Mouse (Mus musculus): Measurements from ENCODE around the gene Cdh13. TPM values are rescaled to one million over a fixed set of nuclear protein-coding genes. Genes with fewer than 3 reads are reported as not detected.

The Cdh13 gene
- polyA plus RNA-seq (2017; shearing (Covaris generic)): 0.20 TPM

DNA sequence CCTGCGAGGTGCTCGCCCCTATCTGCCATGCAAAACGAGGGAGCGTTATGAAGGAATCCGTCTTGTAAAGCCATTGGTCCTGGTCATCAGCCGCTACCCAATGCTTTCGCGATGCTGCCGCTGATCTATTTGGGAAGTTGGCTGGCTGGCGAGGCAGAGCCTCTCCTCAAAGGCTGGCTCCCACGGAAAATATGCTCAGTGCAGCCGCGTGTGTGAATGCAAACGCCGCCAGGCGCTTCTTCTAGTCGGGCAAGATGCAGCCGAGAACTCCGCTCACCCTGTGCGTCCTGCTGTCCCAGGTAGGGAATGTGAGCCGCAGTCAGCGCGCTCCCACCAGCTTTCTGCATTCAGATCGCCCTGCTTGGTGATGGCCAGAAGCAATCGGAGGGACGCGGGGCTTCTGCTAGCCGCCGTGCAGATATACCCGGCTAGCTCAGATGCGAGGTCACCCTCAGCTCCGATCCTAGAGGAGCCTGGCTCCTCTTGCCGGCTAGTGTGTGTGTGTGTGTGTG lies at the start of gene Cdh13:
Gene Cdh13, plus strand, starts transcription at position 134 of the 512 bp plus-strand sequence.

DNA sequence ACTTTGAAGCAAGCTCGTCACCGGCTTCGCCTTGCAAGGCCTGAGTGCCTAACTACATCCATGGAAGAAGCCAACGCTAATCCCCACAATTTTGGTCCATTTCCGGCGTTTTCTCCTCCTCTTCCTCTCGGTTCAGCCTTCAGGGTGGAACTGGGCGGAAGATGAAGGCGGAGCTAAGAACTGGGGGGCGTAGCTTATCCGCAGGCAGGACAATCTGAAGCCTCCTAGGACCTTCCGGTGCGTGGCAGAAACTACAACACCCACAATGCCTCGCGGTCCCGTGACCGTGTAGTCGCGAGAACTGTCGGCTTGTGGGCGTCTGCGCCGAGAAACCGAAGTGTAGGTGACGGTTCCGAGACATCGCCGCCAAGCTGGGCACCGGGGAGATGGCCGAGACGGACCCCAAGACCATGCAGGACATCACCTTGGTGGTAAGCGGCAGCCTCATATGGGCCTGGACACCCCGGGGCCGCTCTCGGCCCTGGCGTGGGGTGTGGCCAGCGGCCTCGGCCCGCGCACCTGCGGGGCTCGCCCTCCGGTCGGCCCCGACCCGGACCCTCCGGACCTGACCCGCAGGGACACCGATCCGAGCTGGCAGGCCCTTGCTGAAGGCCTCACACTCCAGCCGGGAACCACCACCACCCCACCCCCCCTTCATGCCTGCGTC lies 1060.8 kb downstream of the Cdh13 start, which contains the start of gene Hsbp1:
Gene Hsbp1, plus strand, starts transcription at position 299 of the 667 bp plus-strand sequence.

